ENCODE assay signal across 8 mouse cellular contexts in genomic region chr11:49203129-49203768, GRCm38 (mm10). TPM values are rescaled to one million over a fixed set of nuclear protein-coding genes. Genes with fewer than 3 reads are reported as not detected.
DNase-seq lines count a peak whose midpoint lies in the region; ATAC-seq and TF ChIP-seq lines count a peak whose summit lies in the region.

Gene Zfp62, plus strand, starts transcription at chr11:49203292.

- H3K9me3 ChIP-seq in ES-E14 (ENCODE audit: control insufficient read depth, insufficient read depth, low read depth, low read length) = no peaks in the 10 kb centered on the region; the same call in 1 of the 2 replicates
- H3K9me3 ChIP-seq in forebrain, embryonic 16.5 days (ENCODE audit: control insufficient read depth, low read length) = no peaks in the 10 kb centered on the region
- H3K9me3 ChIP-seq in lung, embryonic 15.5 days = no peaks in the 10 kb centered on the region

- peak; percentile 95 for ATAC-seq in forebrain, embryonic 16.5 days
- ATAC-seq in lung, embryonic 15.5 days (ENCODE audit: borderline replicate concordance, extremely low read depth, low FRiP score, low TSS enrichment) = peak; percentile 94

- H3K9ac ChIP-seq in ES-E14 (ENCODE audit: insufficient read depth, low read depth, low read length, poor library complexity, severe bottlenecking) = peak within 1 kb of the TSS; percentile 91
- peak within 1 kb of the TSS; percentile 91 for H3K9ac ChIP-seq in forebrain, embryonic 16.5 days (replicated peaks; ENCODE audit: low read depth, low read length)
- H3K9ac ChIP-seq in lung, embryonic 15.5 days = peak within 1 kb of the TSS; percentile 96

- in situ Hi-C loops in ES-E14 (cut with MboI; ENCODE audit: low sequenced_read_pairs in 2 of 2, unreplicated experiment in 2 of 2) = no loop called here

- no peaks in the 10 kb centered on the region for H3K27me3 ChIP-seq in forebrain, embryonic 16.5 days (replicated peaks; ENCODE audit: control insufficient read depth, insufficient read depth, low read length)
- no peaks in the 10 kb centered on the region for H3K27me3 ChIP-seq in lung, embryonic 15.5 days

- peak; percentile 85 for DNase-seq in ES-E14 (ENCODE audit: low read depth, low spot score)
- DNase-seq in cerebellum, adult 11-12 months = peak; percentile 91
- peak; percentile 94 for DNase-seq in heart, postnatal 4 days
- DNase-seq in layer of hippocampus, adult 8-10 months (ENCODE audit: low spot score in 2 of 2) = peak; percentile 87 to 93
- DNase-seq in ovary, adult 18-20 months (ENCODE audit: low spot score) = peak; percentile 86
- DNase-seq in thymus, postnatal 0 days (ENCODE audit: low spot score) = peak; percentile 91

- peaks cover 0 to 3% of the 10 kb centered on the region in 2 experiments; a peak in 2 of 4 replicates for H3K4me1 ChIP-seq in ES-E14 (ENCODE audit: control insufficient read depth in 2 of 2, insufficient read depth in 2 of 2, low read length in 2 of 2, poor library complexity in 1 of 2)
- H3K4me1 ChIP-seq in forebrain, embryonic 16.5 days (replicated peaks; ENCODE audit: control insufficient read depth, insufficient read depth, low read length) = peaks cover 20% of the 10 kb centered on the region
- H3K4me1 ChIP-seq in lung, embryonic 15.5 days = peaks cover 13% of the 10 kb centered on the region

- peak within 1 kb of the TSS; percentile 93 for H3K4me2 ChIP-seq in forebrain, embryonic 16.5 days (ENCODE audit: low read length)
- peak within 1 kb of the TSS; percentile 82 for H3K4me2 ChIP-seq in lung, embryonic 15.5 days

- peak within 1 kb of the TSS; percentile 78 to 93 for H3K4me3 ChIP-seq in ES-E14 (ENCODE audit: insufficient read depth in 1 of 2, low read depth in 1 of 2, low read length in 2 of 2, poor library complexity in 1 of 2, severe bottlenecking in 1 of 2)
- H3K4me3 ChIP-seq in forebrain, embryonic 16.5 days (replicated peaks; ENCODE audit: low read length) = peak within 1 kb of the TSS; percentile 74
- peak within 1 kb of the TSS; percentile 88 for H3K4me3 ChIP-seq in lung, embryonic 15.5 days

- H3K27ac ChIP-seq in ES-E14 (ENCODE audit: insufficient read depth, low read depth, low read length, poor library complexity, severe bottlenecking) = peak within 1 kb of the TSS; percentile 94
- peak within 1 kb of the TSS; percentile 90 for H3K27ac ChIP-seq in forebrain, embryonic 16.5 days (ENCODE audit: low read length)
- peak within 1 kb of the TSS; percentile 99 for H3K27ac ChIP-seq in lung, embryonic 15.5 days

- no peaks in the 10 kb centered on the region for H3K36me3 ChIP-seq in ES-E14 (ENCODE audit: control insufficient read depth, insufficient read depth, low read length, poor library complexity, severe bottlenecking)
- no peaks in the 10 kb centered on the region for H3K36me3 ChIP-seq in forebrain, embryonic 16.5 days (ENCODE audit: control insufficient read depth, insufficient read depth)
- H3K36me3 ChIP-seq in lung, embryonic 15.5 days = 0 out of 2 replicates have a peak, but pooled peaks cover 2% of the 10 kb centered on the region

- 0% methylated on average over 45 of the region's 47 CpGs for WGBS in forebrain, embryonic 16.5 days
- WGBS in lung, embryonic 15.5 days = under 1% methylated on average over 38 of the region's 47 CpGs

TF ChIP-seq in ES-E14, 5 proteins besides CTCF, POLR2A, EP300 and RAD21:
- TF ChIP-seq HCFC1 (IDR thresholded peaks at IDR 0.05; ENCODE audit: borderline replicate concordance, insufficient read depth, low read length) = peak; percentile 77; the same call in 1 of the 2 replicates
- no peak for TF ChIP-seq MAFK (IDR thresholded peaks at IDR 0.05; ENCODE audit: insufficient read depth, low read depth, low read length)

RNA-seq across cellular contexts. Expression of gene Zfp62, which starts in this region (rescaled TPM):
- 25.2 and 28.7 TPM in 2 replicates for total RNA-seq in ES-E14 (2012; rRNA removed)
- 59.1 and 64.9 TPM in 2 replicates for polyA plus RNA-seq in forebrain, embryonic 16.5 days (2015; fragmentation: Nextera tagmentation; extraction: Ambion mirVana)
- 10 to 100 TPM; 37.2 to 37.7 TPM for total RNA-seq in heart, postnatal 4 days (2021)
- 10 to 100 TPM; 42.5 to 60.7 (median 52.8) TPM for total RNA-seq in layer of hippocampus, adult 8-10 months (2022)
- 37.6 and 40.3 TPM in 2 replicates for polyA plus RNA-seq in lung, embryonic 15.5 days (2015; fragmentation: Nextera tagmentation; extraction: Ambion mirVana)
- 33.8 and 36.1 TPM in 2 replicates for polyA plus RNA-seq in thymus, postnatal 0 days (2015; fragmentation: Nextera tagmentation; extraction: Ambion mirVana)

Comparison
In these comparisons a context has a peak if more than half of its experiments do, and no peak if none do; other contexts are left out.
1. Peak in every context shown above with its lines: DNase-seq, ATAC-seq, H3K4me3 ChIP-seq and H3K27ac ChIP-seq.